Mouse (Mus musculus) heart, adult 2 months (tissue): ENCODE measurements around the gene Thtpa. TPM values are rescaled to one million over a fixed set of nuclear protein-coding genes. Genes with fewer than 3 reads are reported as not detected.

Experiments used
- DNase-seq, 2 experiments: peaks; one replicate each; pipeline ENCODE4 v3.0.0; 2021
- H3K27ac ChIP-seq: fragments of 200-600 bp; 2 replicates; pipeline ENCODE4 v1.8.1; 2022
- H3K27me3 ChIP-seq: fragments of 200-500 bp; 2 replicates; pipeline ENCODE4 v1.6.1; 2012; ENCODE audit warnings: mild to moderate bottlenecking, low read length, inconsistent platforms, mixed read lengths; ENCODE audit not compliant: control insufficient read depth, insufficient read depth
- H3K36me3 ChIP-seq: fragments of 200-500 bp; 2 replicates; pipeline ENCODE4 v1.6.1; 2012; ENCODE audit warnings: low read length, inconsistent platforms; ENCODE audit not compliant: control insufficient read depth, insufficient read depth
- H3K4me1 ChIP-seq: fragments of 200-500 bp; 2 replicates; pipeline ENCODE4 v1.6.1; 2011; ENCODE audit warnings: low read length; ENCODE audit not compliant: control insufficient read depth, insufficient read depth
- H3K4me3 ChIP-seq: fragments of 200-600 bp; 2 replicates; pipeline ENCODE4 v1.8.1; 2022
- H3K79me2 ChIP-seq: fragments of 200-500 bp; replicated peaks from 2 replicates; pipeline ENCODE4 v1.6.1; 2012; ENCODE audit warnings: mild to moderate bottlenecking, inconsistent platforms, low read length, moderate library complexity, mixed read lengths; ENCODE audit not compliant: control insufficient read depth, insufficient read depth
- H3K9ac ChIP-seq: fragments of 200-500 bp; 2 replicates; pipeline ENCODE4 v1.6.1; 2012; ENCODE audit warnings: low read depth, mild to moderate bottlenecking, control low read depth, inconsistent platforms, low read length, mixed read lengths
- CTCF ChIP-seq: fragments of 200-600 bp; IDR thresholded peaks from 2 replicates; pipeline ENCODE4 v1.8.1; 2022; ENCODE audit warnings: antibody characterized with exemption, mild to moderate bottlenecking, moderate library complexity
- EP300 ChIP-seq: fragments of 200-500 bp; IDR thresholded peaks from 2 replicates; pipeline ENCODE4 v1.6.1; 2011; ENCODE audit warnings: low read depth, low read length, control low read depth; ENCODE audit not compliant: insufficient read depth
- POLR2A ChIP-seq: fragments of 200-500 bp; IDR thresholded peaks from 2 replicates; pipeline ENCODE4 v1.6.1; 2011; ENCODE audit warnings: mild to moderate bottlenecking, low read depth, low read length, control low read depth; ENCODE audit not compliant: insufficient read depth
- WGBS: fragments of 180-500 bp; shearing (Covaris S2); methylation state at CpG from one replicate; pipeline ENCODE4 v1.1.7; 2018; 5-methylcytosine and 5-hydroxymethylcytosine counted together
- intact Hi-C: fragments of 180-260 bp; cut with DNase I; formaldehyde crosslinking; loops from one replicate; pipeline ENCODE4 v1.15.1; 2025
- polyA plus RNA-seq: library from polyadenylated mRNA; depleted of rRNA; stranded (reverse); fragments of >200 nt; gene quantifications from 2 replicates; pipeline ENCODE4 v1.2.3, GENCODE M21; 2012
- total RNA-seq, 2 experiments: library from RNA; stranded (reverse); gene quantifications; 2 replicates each; pipeline ENCODE4 v1.2.3; 2021

Thtpa gene
- total and polyA plus RNA-seq, 3 experiments, result 8.2 to 13.4 (median 10.7) TPM

GRCm38 (mm10) chr14:55081105-55081504 is 13.5 kb upstream of the Thtpa start:
- WGBS, result 46% methylated on average over 5 of the region's 5 CpGs
- Histone ChIP-seq H3K36me3 (no peaks in the 10 kb centered on the region), H3K79me2 (no peaks in the 10 kb centered on the region), H3K4me3 (no peak overlapping the region), H3K9ac (no peak overlapping the region), H3K27me3 (no peaks in the 10 kb centered on the region), H3K27ac (no peak overlapping the region), H3K4me1 (0 out of 2 replicates have a peak, but pooled peaks cover 1% of the 10 kb centered on the region)
- no peak for DNase-seq
- TF ChIP-seq CTCF (no peak), POLR2A (no peak), EP300 (no peak)
- intact Hi-C loops, result no loop called here

GRCm38 (mm10) chr14:55083481-55083880 is 11.1 kb upstream of the Thtpa start:
- intact Hi-C loops, result no loop called here
- Histone ChIP-seq H3K27me3 (no peaks in the 10 kb centered on the region), H3K4me1 (0 out of 2 replicates have a peak, but pooled peaks cover 1% of the 10 kb centered on the region), H3K4me3 (no peak overlapping the region), H3K36me3 (no peaks in the 10 kb centered on the region), H3K9ac (no peak overlapping the region), H3K27ac (no peak overlapping the region), H3K79me2 (no peaks in the 10 kb centered on the region)
- TF ChIP-seq CTCF (no peak), POLR2A (no peak), EP300 (no peak)
- 53% methylated on average over 6 of the region's 6 CpGs for WGBS
- DNase-seq, result no peak

- H3K27ac ChIP-seq, result no peak overlapping the region
- no peak for DNase-seq
- no peak overlapping the region for H3K9ac ChIP-seq
- 70% methylated on average over 9 of the region's 9 CpGs for WGBS
- no peak for TF ChIP-seq EP300
- TF ChIP-seq CTCF, result no peak
- no peak for TF ChIP-seq POLR2A
- no peak overlapping the region for H3K4me3 ChIP-seq
- peaks cover 5% of the 10 kb centered on the region for H3K4me1 ChIP-seq
- no peaks in the 10 kb centered on the region for H3K27me3 ChIP-seq
- no peaks in the 10 kb centered on the region for H3K79me2 ChIP-seq
- intact Hi-C loops, result no loop called here
- H3K36me3 ChIP-seq, result no peaks in the 10 kb centered on the region
These were observed 9.1 kb upstream of the Thtpa start for GRCm38 (mm10) chr14:55085324-55086008.

GRCm38 (mm10) chr14:55086009-55086514 is 8.5 kb upstream of the Thtpa start:
- H3K9ac ChIP-seq, result no peak overlapping the region
- no peak for TF ChIP-seq CTCF
- TF ChIP-seq POLR2A, result no peak
- no peak for TF ChIP-seq EP300
- 91% methylated on average over 6 of the region's 6 CpGs for WGBS
- intact Hi-C loops, result no loop called here
- no peaks in the 10 kb centered on the region for H3K27me3 ChIP-seq
- H3K79me2 ChIP-seq, result no peaks in the 10 kb centered on the region
- no peak overlapping the region for H3K4me3 ChIP-seq
- no peaks in the 10 kb centered on the region for H3K36me3 ChIP-seq
- no peak for DNase-seq
- peaks cover 5% of the 10 kb centered on the region for H3K4me1 ChIP-seq
- no peak overlapping the region for H3K27ac ChIP-seq

GRCm38 (mm10) chr14:55089199-55089947 is 5.2 kb upstream of the Thtpa start:
- H3K27me3 ChIP-seq, result no peaks in the 10 kb centered on the region
- no peak overlapping the region for H3K27ac ChIP-seq
- intact Hi-C loops, result no loop called here
- TF ChIP-seq EP300 (no peak), CTCF (no peak), POLR2A (no peak)
- no peaks in the 10 kb centered on the region for H3K79me2 ChIP-seq
- DNase-seq, result no peak
- no peak overlapping the region for H3K4me3 ChIP-seq
- no peaks in the 10 kb centered on the region for H3K36me3 ChIP-seq
- no peak overlapping the region for H3K9ac ChIP-seq
- 52% methylated on average over 13 of the region's 13 CpGs for WGBS
- peaks cover 6% of the 10 kb centered on the region for H3K4me1 ChIP-seq
